Mouse (Mus musculus) stomach, embryonic 15.5 days (tissue): Measurements from ENCODE around the gene Cacul1. TPM values are rescaled to one million over a fixed set of nuclear protein-coding genes. Genes with fewer than 3 reads are reported as not detected.

ENCODE experiments used
- ATAC-seq: fragments of 200-750 bp; cut with Nextera tagmentation; 2 replicates; pipeline ENCODE4 v1.8.0; 2017; ENCODE audit warnings: low read depth, moderate number of reproducible peaks, moderate TSS enrichment; ENCODE audit not compliant: insufficient read depth, low FRiP score
- H3K27ac ChIP-seq: fragments of 300-500 bp; sonication (generic); 2 replicates; pipeline ENCODE4 v1.5.1; 2015; ENCODE audit warnings: mild to moderate bottlenecking, inconsistent platforms
- H3K27me3 ChIP-seq: fragments of 300-500 bp; sonication (generic); replicated peaks from 2 replicates; pipeline ENCODE4 v1.6.1; 2015; ENCODE audit warnings: inconsistent platforms
- H3K36me3 ChIP-seq: fragments of 300-500 bp; sonication (generic); 2 replicates; pipeline ENCODE4 v1.6.1; 2015; ENCODE audit warnings: inconsistent platforms
- H3K4me1 ChIP-seq: fragments of 300-500 bp; sonication (generic); 2 replicates; pipeline ENCODE4 v1.6.1; 2015; ENCODE audit warnings: inconsistent platforms
- H3K4me2 ChIP-seq: fragments of 300-500 bp; sonication (generic); 2 replicates; pipeline ENCODE4 v1.6.1; 2015; ENCODE audit warnings: mild to moderate bottlenecking, inconsistent platforms
- H3K4me3 ChIP-seq: fragments of 300-500 bp; sonication (generic); replicated peaks from 2 replicates; pipeline ENCODE4 v1.5.1; 2015; ENCODE audit warnings: inconsistent platforms
- H3K9ac ChIP-seq: fragments of 300-500 bp; sonication (generic); 2 replicates; pipeline ENCODE4 v1.6.1; 2015; ENCODE audit warnings: inconsistent platforms
- H3K9me3 ChIP-seq: fragments of 300-500 bp; sonication (generic); 2 replicates; pipeline ENCODE4 v1.6.1; 2016; ENCODE audit warnings: inconsistent platforms
- WGBS: fragments of 180-500 bp; shearing (Covaris S2); methylation state at CpG from one replicate; pipeline ENCODE4 v1.1.7; 2015; 5-methylcytosine and 5-hydroxymethylcytosine counted together
- polyA plus RNA-seq: library from polyadenylated mRNA; unstranded; fragments of >200 nt; fragmentation: Nextera tagmentation; extraction: Ambion mirVana; gene quantifications from 2 replicates; pipeline ENCODE4 v1.2.1, GENCODE M21; 2015

The Cacul1 gene
- polyA plus RNA-seq, 1 experiment from 2014 or later, result 23.8 TPM

- Histone ChIP-seq H3K4me2 (no peak overlapping the region), H3K27ac (no peak overlapping the region), H3K9ac (no peak overlapping the region), H3K4me1 (no peaks in the 10 kb centered on the region), H3K4me3 (no peak overlapping the region), H3K27me3 (no peaks in the 10 kb centered on the region), H3K9me3 (no peaks in the 10 kb centered on the region), H3K36me3 (0 out of 2 replicates have a peak, but pooled peaks cover 2% of the 10 kb centered on the region)
- WGBS, result 81% methylated on average over 3 of the region's 3 CpGs
- ATAC-seq, result no peak
Observed at GRCm38 (mm10) chr19:60528602-60529001, 52.2 kb downstream of the Cacul1 start.

GRCm38 (mm10) chr19:60526876-60527275, 53.9 kb downstream of the Cacul1 start:
- ATAC-seq, result no peak
- Histone ChIP-seq H3K9me3 (no peaks in the 10 kb centered on the region), H3K4me1 (no peaks in the 10 kb centered on the region), H3K9ac (no peak overlapping the region), H3K27ac (no peak overlapping the region), H3K4me3 (no peak overlapping the region), H3K4me2 (no peak overlapping the region), H3K27me3 (no peaks in the 10 kb centered on the region), H3K36me3 (0 out of 2 replicates have a peak, but pooled peaks cover 2% of the 10 kb centered on the region)
- WGBS, result 84% methylated on average over 4 of the region's 4 CpGs

DNA sequence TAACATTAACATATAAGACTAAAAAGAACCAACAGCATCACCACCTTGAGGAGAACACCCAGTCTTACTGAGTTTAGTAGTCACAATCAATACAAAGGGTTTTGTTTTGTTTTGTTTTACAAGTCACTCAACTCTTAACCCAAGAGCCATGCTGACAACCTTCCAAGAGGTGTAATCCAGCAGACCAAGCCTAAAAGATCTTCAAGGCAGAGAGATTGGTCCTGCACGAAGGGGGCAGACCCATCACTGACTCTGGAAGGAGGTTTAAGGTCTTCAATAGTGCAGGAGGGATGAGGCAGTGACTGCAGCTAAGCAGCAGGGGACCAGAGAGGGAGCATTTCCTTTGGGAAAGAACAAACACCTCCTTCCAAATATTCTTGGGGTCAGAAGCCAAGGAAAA, 55.7 kb downstream of the Cacul1 start:
- no peak for ATAC-seq
- no peak overlapping the region for H3K9ac ChIP-seq
- WGBS, result 78% methylated on average over 1 of the region's 1 CpGs
- H3K27ac ChIP-seq, result no peak overlapping the region
- H3K36me3 ChIP-seq, result 0 out of 2 replicates have a peak, but pooled peaks cover 2% of the 10 kb centered on the region
- H3K27me3 ChIP-seq, result no peaks in the 10 kb centered on the region
- H3K4me1 ChIP-seq, result no peaks in the 10 kb centered on the region
- H3K4me2 ChIP-seq, result no peak overlapping the region
- no peak overlapping the region for H3K4me3 ChIP-seq
- no peaks in the 10 kb centered on the region for H3K9me3 ChIP-seq

- Histone ChIP-seq H3K9me3 (no peaks in the 10 kb centered on the region), H3K27ac (no peak overlapping the region), H3K4me2 (no peak overlapping the region), H3K9ac (no peak overlapping the region), H3K4me1 (no peaks in the 10 kb centered on the region), H3K27me3 (no peaks in the 10 kb centered on the region), H3K36me3 (no peaks in the 10 kb centered on the region), H3K4me3 (no peak overlapping the region)
- WGBS, result 66% methylated on average over 3 of the region's 3 CpGs
- no peak for ATAC-seq
Observed at GRCm38 (mm10) chr19:60524678-60525077, 56.1 kb downstream of the Cacul1 start.

DNA sequence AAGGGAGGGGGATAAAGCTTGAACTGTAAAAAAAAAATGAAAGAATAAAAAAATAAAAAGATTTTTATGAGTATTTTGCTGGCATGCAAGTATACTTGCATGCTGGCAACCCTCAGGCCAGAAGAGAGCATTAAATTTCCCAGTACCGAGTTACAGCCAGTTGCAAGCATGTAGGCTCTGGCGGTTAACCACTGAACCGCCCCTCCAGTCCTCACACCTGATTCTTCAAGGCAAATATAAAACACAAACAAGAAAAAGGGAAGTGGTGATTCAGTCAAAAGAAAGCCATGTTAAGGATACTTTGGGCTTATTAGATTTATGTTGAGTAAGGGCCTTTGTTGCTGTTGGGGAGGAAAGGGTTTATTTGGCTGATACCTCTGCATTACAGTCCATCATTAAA, 60.7 kb downstream of the Cacul1 start:
- no peak for ATAC-seq
- WGBS, result 81% methylated on average over 3 of the region's 3 CpGs

GRCm38 (mm10) chr19:60515064-60515463, 65.8 kb downstream of the Cacul1 start:
- H3K36me3 ChIP-seq, result no peaks in the 10 kb centered on the region
- H3K27ac ChIP-seq, result no peak overlapping the region
- WGBS, result 57% methylated on average over 2 of the region's 2 CpGs
- H3K4me3 ChIP-seq, result no peak overlapping the region
- no peak overlapping the region for H3K4me2 ChIP-seq
- no peaks in the 10 kb centered on the region for H3K4me1 ChIP-seq
- H3K9ac ChIP-seq, result no peak overlapping the region
- no peaks in the 10 kb centered on the region for H3K9me3 ChIP-seq
- ATAC-seq, result no peak
- H3K27me3 ChIP-seq, result no peaks in the 10 kb centered on the region

More for the DNA sequence above, 60.7 kb downstream of the Cacul1 start:
- H3K4me3 ChIP-seq, result no peak overlapping the region
- no peaks in the 10 kb centered on the region for H3K9me3 ChIP-seq
- H3K27me3 ChIP-seq, result no peaks in the 10 kb centered on the region
- no peaks in the 10 kb centered on the region for H3K36me3 ChIP-seq
- H3K9ac ChIP-seq, result no peak overlapping the region
- no peak overlapping the region for H3K4me2 ChIP-seq
- H3K27ac ChIP-seq, result no peak overlapping the region
- H3K4me1 ChIP-seq, result no peaks in the 10 kb centered on the region

DNA sequence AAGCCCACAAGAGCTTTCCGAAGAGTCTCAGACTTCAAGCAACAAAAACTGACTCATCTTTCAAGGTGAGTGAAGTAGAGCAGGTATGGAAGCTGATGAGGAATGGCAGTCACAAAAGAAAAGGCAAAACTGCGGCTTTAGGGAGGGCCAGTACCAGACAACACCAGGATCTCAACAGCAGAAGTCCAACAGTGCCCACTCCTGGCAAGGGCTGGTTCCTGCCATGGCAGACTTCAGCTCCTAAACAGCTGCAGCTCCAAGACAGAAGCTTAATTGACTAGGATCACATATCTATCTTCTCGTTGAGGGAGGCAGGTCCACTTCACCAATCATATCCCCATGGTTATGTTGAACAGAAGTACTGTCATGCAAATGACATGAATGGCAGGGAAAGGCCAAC, 67.4 kb downstream of the Cacul1 start:
- no peak overlapping the region for H3K4me3 ChIP-seq
- H3K27ac ChIP-seq, result no peak overlapping the region
- WGBS, result 56% methylated on average over 3 of the region's 3 CpGs
- no peaks in the 10 kb centered on the region for H3K9me3 ChIP-seq
- H3K36me3 ChIP-seq, result no peaks in the 10 kb centered on the region
- H3K27me3 ChIP-seq, result no peaks in the 10 kb centered on the region
- no peak for ATAC-seq
- no peak overlapping the region for H3K4me2 ChIP-seq
- no peak overlapping the region for H3K9ac ChIP-seq
- no peaks in the 10 kb centered on the region for H3K4me1 ChIP-seq

- no peak overlapping the region for H3K4me2 ChIP-seq
- H3K27ac ChIP-seq, result peak overlapping the region; percentile 48; the same call in 1 of the 2 replicates
- no peak overlapping the region for H3K9ac ChIP-seq
- H3K4me3 ChIP-seq, result no peak overlapping the region
- peak; percentile 27; the same call in 1 of the 2 replicates for ATAC-seq
- H3K9me3 ChIP-seq, result no peaks in the 10 kb centered on the region
- no peaks in the 10 kb centered on the region for H3K27me3 ChIP-seq
- no peaks in the 10 kb centered on the region for H3K36me3 ChIP-seq
- H3K4me1 ChIP-seq, result no peaks in the 10 kb centered on the region
Observed at GRCm38 (mm10) chr19:60500209-60500608, 80.6 kb downstream of the Cacul1 start.

GRCm38 (mm10) chr19:60497171-60497570, 83.7 kb downstream of the Cacul1 start:
- no peaks in the 10 kb centered on the region for H3K4me1 ChIP-seq
- no peak for ATAC-seq
- no peaks in the 10 kb centered on the region for H3K36me3 ChIP-seq
- H3K27ac ChIP-seq, result no peak overlapping the region
- H3K4me3 ChIP-seq, result no peak overlapping the region
- H3K27me3 ChIP-seq, result no peaks in the 10 kb centered on the region
- no peak overlapping the region for H3K9ac ChIP-seq
- WGBS, result 68% methylated on average over 4 of the region's 4 CpGs
- no peak overlapping the region for H3K4me2 ChIP-seq
- H3K9me3 ChIP-seq, result no peaks in the 10 kb centered on the region

GRCm38 (mm10) chr19:60495772-60496171, 85.1 kb downstream of the Cacul1 start:
- Histone ChIP-seq H3K27me3 (no peaks in the 10 kb centered on the region), H3K4me1 (no peaks in the 10 kb centered on the region), H3K9me3 (no peaks in the 10 kb centered on the region), H3K9ac (no peak overlapping the region), H3K4me3 (no peak overlapping the region), H3K27ac (no peak overlapping the region), H3K4me2 (no peak overlapping the region), H3K36me3 (no peaks in the 10 kb centered on the region)
- no peak for ATAC-seq
- WGBS, result 36% methylated on average over 3 of the region's 3 CpGs

DNA sequence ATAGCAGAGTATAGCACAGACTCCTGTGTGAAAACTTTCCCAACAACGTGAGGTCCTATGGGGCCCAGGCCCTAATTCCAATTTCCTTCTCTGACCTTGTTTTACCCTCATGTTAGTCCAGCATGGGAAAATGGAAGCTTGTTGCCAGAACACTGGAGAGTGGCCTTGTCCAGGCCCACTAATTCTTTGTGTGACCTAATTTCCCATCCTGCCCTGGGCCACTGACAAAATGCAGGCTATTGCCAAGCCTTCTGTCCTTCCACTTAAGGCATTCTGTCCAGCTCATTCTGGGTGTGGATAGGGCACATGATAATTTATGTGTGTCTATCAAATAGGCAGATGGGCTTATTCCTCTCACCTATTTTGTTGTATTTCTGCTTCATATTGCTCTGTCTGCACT, 91.3 kb downstream of the Cacul1 start:
- no peak overlapping the region for H3K4me2 ChIP-seq
- no peak for ATAC-seq
- H3K4me3 ChIP-seq, result no peak overlapping the region
- H3K4me1 ChIP-seq, result no peaks in the 10 kb centered on the region
- H3K27me3 ChIP-seq, result no peaks in the 10 kb centered on the region
- H3K9me3 ChIP-seq, result no peaks in the 10 kb centered on the region
- H3K9ac ChIP-seq, result no peak overlapping the region
- WGBS, result 70% methylated on average over 1 of the region's 1 CpGs
- no peak overlapping the region for H3K27ac ChIP-seq
- H3K36me3 ChIP-seq, result no peaks in the 10 kb centered on the region

DNA sequence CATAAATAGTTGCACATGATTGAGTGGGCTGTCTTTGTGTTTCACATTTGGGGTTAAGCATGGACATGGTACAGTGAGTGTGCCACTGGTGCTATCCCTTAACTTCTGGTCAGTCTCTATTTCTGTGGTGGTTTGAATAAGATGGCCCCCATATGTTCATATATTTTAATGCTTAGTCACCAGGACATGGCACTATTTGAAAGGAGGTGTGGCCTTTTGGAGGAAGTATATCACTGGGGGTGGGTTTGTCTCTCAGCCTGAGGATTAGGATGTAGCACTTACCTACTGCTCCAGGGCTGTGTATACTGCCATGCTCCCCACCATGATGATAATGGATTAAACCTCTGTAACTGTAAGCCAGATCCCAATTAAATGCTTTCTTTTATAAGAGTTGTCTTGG, 95.6 kb downstream of the Cacul1 start:
- no peaks in the 10 kb centered on the region for H3K27me3 ChIP-seq
- no peaks in the 10 kb centered on the region for H3K4me1 ChIP-seq
- H3K9ac ChIP-seq, result no peak overlapping the region
- no peaks in the 10 kb centered on the region for H3K36me3 ChIP-seq
- H3K9me3 ChIP-seq, result no peaks in the 10 kb centered on the region
- no peak overlapping the region for H3K4me2 ChIP-seq
- H3K4me3 ChIP-seq, result no peak overlapping the region
- no peak for ATAC-seq
- no peak overlapping the region for H3K27ac ChIP-seq

DNA sequence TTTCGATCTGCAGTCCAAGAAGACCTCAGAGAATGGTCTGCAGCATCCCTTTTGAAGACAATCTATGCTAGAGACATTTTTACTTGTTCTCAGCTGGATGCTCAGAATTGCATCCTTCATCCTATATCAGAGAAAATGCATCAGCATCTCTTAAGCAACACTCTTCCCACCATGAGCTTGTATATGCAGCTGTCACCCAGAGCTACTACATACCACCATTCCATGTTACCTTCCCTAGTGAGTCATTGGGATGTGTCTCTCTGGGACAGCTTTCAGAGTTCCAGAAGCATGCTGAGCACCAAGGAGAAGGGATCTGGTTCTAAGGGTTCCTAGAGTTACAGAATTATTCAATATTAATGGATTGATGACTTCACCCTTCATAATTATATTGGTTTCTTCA, 102.0 kb downstream of the Cacul1 start:
- Histone ChIP-seq H3K4me3 (no peak overlapping the region), H3K9ac (no peak overlapping the region), H3K27me3 (no peaks in the 10 kb centered on the region), H3K4me1 (no peaks in the 10 kb centered on the region), H3K27ac (no peak overlapping the region), H3K36me3 (no peaks in the 10 kb centered on the region), H3K9me3 (no peaks in the 10 kb centered on the region), H3K4me2 (no peak overlapping the region)
- WGBS, result 32% methylated on average over 1 of the region's 1 CpGs
- ATAC-seq, result no peak
